Mouse (Mus musculus) hindbrain, embryonic 14.5 days (tissue): ENCODE results near the gene Hsd17b12. TPM values are rescaled to one million over a fixed set of nuclear protein-coding genes. Genes with fewer than 3 reads are reported as not detected.

ENCODE experiments used
- ATAC-seq: fragments of 200-750 bp; cut with Nextera tagmentation; 2 replicates; pipeline ENCODE4 v1.8.0; 2017; ENCODE audit warnings: moderate number of reproducible peaks, mild to moderate bottlenecking, moderate TSS enrichment, moderate library complexity; ENCODE audit not compliant: low FRiP score
- DNase-seq: peaks from one replicate; pipeline ENCODE4 v3.0.0-alpha.2; 2015; ENCODE audit warnings: low spot score
- H3K27ac ChIP-seq: fragments of 300-500 bp; sonication (generic); 2 replicates; pipeline ENCODE4 v1.5.1; 2014; ENCODE audit warnings: mild to moderate bottlenecking, moderate library complexity
- H3K27me3 ChIP-seq: fragments of 300-500 bp; sonication (generic); 2 replicates; pipeline ENCODE4 v1.6.1; 2014; ENCODE audit warnings: mild to moderate bottlenecking, low read length, mixed read lengths; ENCODE audit not compliant: control insufficient read depth, insufficient read depth
- H3K36me3 ChIP-seq: fragments of 300-500 bp; sonication (generic); replicated peaks from 2 replicates; pipeline ENCODE4 v1.6.1; 2014; ENCODE audit not compliant: control insufficient read depth, insufficient read depth
- H3K4me1 ChIP-seq: fragments of 300-500 bp; sonication (generic); replicated peaks from 2 replicates; pipeline ENCODE4 v1.6.1; 2014; ENCODE audit warnings: antibody characterized with exemption, low read length, mixed read lengths; ENCODE audit not compliant: control insufficient read depth, insufficient read depth
- H3K4me2 ChIP-seq: fragments of 300-500 bp; sonication (generic); replicated peaks from 2 replicates; pipeline ENCODE4 v1.6.1; 2014; ENCODE audit warnings: mild to moderate bottlenecking, moderate library complexity
- H3K4me3 ChIP-seq: fragments of 300-500 bp; sonication (generic); replicated peaks from 2 replicates; pipeline ENCODE4 v1.5.1; 2014; ENCODE audit warnings: mild to moderate bottlenecking, low read length
- H3K9ac ChIP-seq: fragments of 300-500 bp; sonication (generic); 2 replicates; pipeline ENCODE4 v1.6.1; 2014
- H3K9me3 ChIP-seq: fragments of 300-500 bp; sonication (generic); 2 replicates; pipeline ENCODE4 v1.6.1; 2016; ENCODE audit warnings: low read length; ENCODE audit not compliant: control insufficient read depth
- WGBS: fragments of 180-500 bp; shearing (Covaris S2); extraction: QIAGEN DNeasy Blood & Tissue Kit; methylation state at CpG from one replicate; pipeline ENCODE4 v1.1.7; 2014; 5-methylcytosine and 5-hydroxymethylcytosine counted together
- polyA plus RNA-seq: library from polyadenylated mRNA; unstranded; fragments of >200 nt; fragmentation: Nextera tagmentation; extraction: Ambion mirVana; gene quantifications from 2 replicates; pipeline ENCODE4 v1.2.1, GENCODE M21; 2014

The Hsd17b12 gene
- polyA plus RNA-seq, 1 experiment from 2014 or later = 136 TPM

DNA sequence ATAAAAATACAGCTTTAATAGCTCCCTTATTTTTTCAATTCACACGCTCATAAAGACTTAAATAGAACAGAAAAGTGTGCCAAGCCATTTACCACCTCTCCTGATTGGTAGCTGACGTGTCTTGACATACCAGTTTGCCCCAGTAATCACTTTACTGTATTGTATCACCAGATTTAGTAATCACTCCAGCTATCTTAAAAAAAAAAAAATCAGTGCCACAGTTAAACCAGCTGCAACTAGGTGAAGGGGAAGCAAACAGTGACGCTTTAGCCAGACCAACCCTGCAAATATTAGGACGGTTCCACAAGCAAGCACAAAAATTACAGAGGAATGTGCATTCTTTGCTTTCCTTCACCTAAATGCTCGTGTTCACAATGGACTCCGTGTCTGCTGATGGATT, 4.4 kb upstream of the Hsd17b12 start:
- no peak overlapping the region for H3K27ac ChIP-seq
- H3K36me3 ChIP-seq = no peaks in the 10 kb centered on the region
- DNase-seq (no peak), ATAC-seq (no peak)
- H3K4me2 ChIP-seq = no peak overlapping the region
- WGBS = 73% methylated on average over 6 of the region's 6 CpGs
- H3K27me3 ChIP-seq = no peaks in the 10 kb centered on the region
- H3K4me1 ChIP-seq = peaks cover 6% of the 10 kb centered on the region; the same call in 1 of the 2 replicates
- H3K4me3 ChIP-seq = no peak overlapping the region
- no peak overlapping the region for H3K9ac ChIP-seq
- H3K9me3 ChIP-seq = no peaks in the 10 kb centered on the region

DNA sequence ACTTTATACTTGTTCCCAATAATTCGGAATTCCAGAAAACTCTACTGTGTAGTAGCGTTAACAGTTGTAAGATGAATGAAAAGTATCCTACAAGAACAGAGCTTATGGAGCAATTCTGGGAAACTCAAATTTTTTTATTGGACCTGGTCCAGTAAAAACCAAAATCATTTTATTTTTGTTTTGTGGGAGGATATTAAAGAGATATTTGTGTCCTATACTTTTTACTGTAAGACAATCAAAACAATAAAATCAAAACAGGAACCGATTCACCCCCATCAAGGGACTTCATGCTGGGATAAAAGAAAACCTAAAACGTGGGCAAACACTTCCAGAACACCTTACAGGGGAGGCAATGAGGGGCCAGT, 738 bp upstream of the Hsd17b12 start:
- Histone ChIP-seq H3K4me2 (peak overlapping the region; percentile 58), H3K9me3 (no peaks in the 10 kb centered on the region), H3K4me3 (peak overlapping the region; percentile 45), H3K9ac (peak overlapping the region; percentile 29; the same call in 1 of the 2 replicates), H3K27ac (peak overlapping the region; percentile 76), H3K4me1 (peaks cover 26% of the 10 kb centered on the region; the same call in 1 of the 2 replicates), H3K36me3 (no peaks in the 10 kb centered on the region), H3K27me3 (no peaks in the 10 kb centered on the region)
- ATAC-seq (no peak), DNase-seq (no peak)
- WGBS = 16% methylated on average over 4 of the region's 4 CpGs

DNA sequence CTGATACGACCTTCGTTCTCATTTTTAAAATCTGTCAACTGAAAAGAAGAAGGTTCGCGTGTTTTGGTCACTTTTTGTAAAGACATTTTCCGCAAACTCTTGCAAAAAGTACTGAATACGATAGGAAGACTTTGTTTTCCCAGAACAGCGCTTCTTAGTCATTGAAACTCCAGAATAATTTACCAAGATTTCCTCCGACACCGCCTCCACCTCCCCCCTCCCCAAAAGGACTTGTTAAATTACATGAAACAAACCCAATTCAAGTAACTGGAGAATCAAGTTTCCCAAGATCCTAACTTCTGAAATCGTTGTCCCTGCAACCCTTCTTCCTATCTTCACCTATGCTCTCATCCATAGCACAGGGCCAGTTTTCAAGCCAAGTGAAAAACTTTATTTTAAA, 713 bp downstream of the Hsd17b12 start:
- peak overlapping the region; percentile 91; the same call in 1 of the 2 replicates for H3K27ac ChIP-seq
- 2% methylated on average over 10 of the region's 10 CpGs for WGBS
- H3K27me3 ChIP-seq = no peaks in the 10 kb centered on the region
- H3K4me2 ChIP-seq = peak overlapping the region; percentile 83
- H3K36me3 ChIP-seq = no peaks in the 10 kb centered on the region
- peaks cover 29% of the 10 kb centered on the region; the same call in 1 of the 2 replicates for H3K4me1 ChIP-seq
- peak overlapping the region; percentile 81 for H3K4me3 ChIP-seq
- H3K9me3 ChIP-seq = no peaks in the 10 kb centered on the region
- DNase-seq = peak; percentile 30
- ATAC-seq = no peak
- peak overlapping the region; percentile 92 for H3K9ac ChIP-seq

DNA sequence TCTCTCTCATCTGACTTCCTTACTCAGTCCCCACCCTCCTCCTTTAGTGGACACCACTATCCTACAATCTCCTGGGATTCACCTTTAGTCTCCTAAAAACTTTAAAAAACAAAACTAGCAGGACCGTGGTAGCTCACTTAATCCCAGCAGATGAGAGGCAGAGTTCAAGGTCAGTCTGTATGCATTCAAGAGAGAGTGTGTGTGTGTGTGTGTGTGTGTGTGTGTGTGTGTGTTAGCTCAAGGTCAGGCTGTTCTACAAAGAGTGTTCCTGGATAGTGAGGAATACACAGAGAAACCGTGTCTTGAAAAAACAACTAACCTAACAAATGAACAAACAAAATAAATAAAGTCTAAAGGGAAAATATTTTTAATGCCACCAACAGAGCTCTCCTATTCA, 12.6 kb downstream of the Hsd17b12 start:
- Histone ChIP-seq H3K4me1 (no peaks in the 10 kb centered on the region), H3K27ac (no peak overlapping the region), H3K4me3 (no peak overlapping the region), H3K9me3 (no peaks in the 10 kb centered on the region), H3K36me3 (no peaks in the 10 kb centered on the region), H3K9ac (no peak overlapping the region), H3K27me3 (no peaks in the 10 kb centered on the region), H3K4me2 (no peak overlapping the region)
- 80% methylated on average over 2 of the region's 2 CpGs for WGBS
- ATAC-seq (no peak), DNase-seq (no peak)

DNA sequence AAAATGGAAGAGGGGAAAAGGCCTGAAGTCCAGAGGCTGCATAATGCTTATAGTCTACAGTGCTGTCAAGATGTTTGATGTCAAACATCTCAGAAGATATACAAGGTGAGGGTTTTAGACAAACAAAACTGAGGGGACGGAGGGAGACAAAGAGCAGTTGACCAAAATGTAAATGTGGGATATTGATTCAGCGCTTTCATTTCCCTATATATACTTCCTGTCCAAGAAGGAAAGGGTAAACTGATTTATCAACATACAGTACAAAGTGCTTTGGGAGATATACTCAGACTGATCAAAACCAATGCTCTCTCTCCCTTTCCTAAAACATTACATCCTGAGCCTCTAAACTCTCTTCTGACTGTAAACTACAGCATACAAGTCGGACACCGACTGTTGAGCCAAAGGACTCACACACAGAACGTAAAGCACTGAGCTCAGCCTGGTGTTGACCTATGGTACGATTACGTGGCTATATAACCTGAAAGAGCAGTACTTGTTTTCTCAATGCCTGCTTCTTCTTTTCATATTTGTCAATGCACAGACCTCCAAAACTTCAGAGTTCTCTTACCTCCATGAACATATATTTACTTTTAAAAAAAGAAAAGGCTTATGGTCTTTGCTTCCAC, 13.1 kb downstream of the Hsd17b12 start:
- Histone ChIP-seq H3K4me1 (no peaks in the 10 kb centered on the region), H3K4me3 (no peak overlapping the region), H3K27me3 (no peaks in the 10 kb centered on the region), H3K9ac (no peak overlapping the region), H3K27ac (no peak overlapping the region), H3K36me3 (no peaks in the 10 kb centered on the region), H3K9me3 (no peaks in the 10 kb centered on the region), H3K4me2 (no peak overlapping the region)
- no peak for ATAC-seq
- WGBS = 96% methylated on average over 7 of the region's 7 CpGs
- DNase-seq = no peak

DNA sequence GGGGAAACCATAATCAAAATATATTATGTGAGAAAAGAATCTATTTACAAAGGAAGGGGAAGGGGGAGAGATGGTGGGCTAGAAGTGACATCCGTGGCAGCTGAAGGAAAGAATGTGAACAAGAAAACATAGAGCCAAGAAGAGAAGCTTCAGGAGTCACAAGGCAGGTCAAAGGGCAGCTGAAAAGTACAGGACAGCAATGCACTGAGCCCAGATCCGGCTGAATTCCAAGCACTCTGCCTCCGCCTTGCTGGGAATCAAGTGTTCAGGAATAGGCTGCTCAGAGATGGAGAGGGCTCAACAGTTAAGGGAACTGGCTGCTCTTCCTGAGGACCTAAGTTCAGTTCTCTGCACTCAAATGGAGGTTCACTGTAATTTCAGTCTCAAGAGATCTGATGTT, 16.5 kb downstream of the Hsd17b12 start:
- 68% methylated on average over 3 of the region's 3 CpGs for WGBS
- no peak overlapping the region for H3K4me2 ChIP-seq

DNA sequence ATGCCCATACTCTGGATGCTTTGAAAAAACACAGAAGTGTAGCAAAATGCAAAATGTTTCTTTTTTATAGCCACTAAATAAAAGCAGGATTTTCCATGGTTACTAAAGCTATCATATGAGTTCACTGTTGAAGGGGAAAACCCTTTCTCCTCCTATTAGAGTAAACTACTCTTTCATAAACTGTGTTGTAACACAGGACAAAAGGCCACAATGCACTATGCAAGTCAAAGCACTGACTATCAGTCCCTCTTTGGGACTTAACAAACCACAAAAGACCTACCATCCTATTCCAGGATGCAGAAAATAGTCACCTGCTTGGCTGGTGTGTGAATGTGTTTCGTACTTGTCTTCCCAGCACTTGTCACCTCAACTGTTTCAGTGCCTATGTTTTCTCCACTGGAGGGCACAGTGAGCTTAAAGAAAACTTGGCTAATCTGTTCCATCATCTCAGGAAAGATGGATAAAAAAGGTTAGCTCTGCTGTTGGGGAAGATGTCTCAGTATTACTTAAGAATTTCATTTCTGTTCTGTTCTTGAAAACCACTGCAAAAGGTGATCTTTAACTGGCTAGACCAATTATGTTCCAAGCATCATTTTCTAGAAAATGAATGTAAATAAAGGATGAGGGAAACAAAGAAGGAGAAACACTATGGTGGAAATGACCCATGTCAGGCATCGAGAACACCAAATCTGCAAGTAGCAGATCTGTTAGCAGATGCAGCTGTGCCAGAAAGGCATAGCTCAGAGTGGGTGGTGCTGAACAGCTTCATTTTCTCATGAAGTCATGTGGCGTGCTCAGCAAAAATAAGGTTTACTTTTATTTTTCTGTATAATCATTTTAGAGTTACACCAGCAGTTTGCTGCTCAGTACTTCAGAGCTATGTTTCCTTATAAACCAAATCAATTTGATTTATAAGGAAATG, 19.0 kb downstream of the Hsd17b12 start:
- WGBS = 85% methylated on average over 3 of the region's 3 CpGs
- no peak for ATAC-seq

More for the DNA sequence above, 16.5 kb downstream of the Hsd17b12 start:
- no peak overlapping the region for H3K9ac ChIP-seq
- no peak overlapping the region for H3K4me3 ChIP-seq
- no peak overlapping the region for H3K27ac ChIP-seq
- no peaks in the 10 kb centered on the region for H3K36me3 ChIP-seq
- no peaks in the 10 kb centered on the region for H3K4me1 ChIP-seq
- ATAC-seq (no peak), DNase-seq (no peak)
- H3K9me3 ChIP-seq = no peaks in the 10 kb centered on the region
- no peaks in the 10 kb centered on the region for H3K27me3 ChIP-seq

DNA sequence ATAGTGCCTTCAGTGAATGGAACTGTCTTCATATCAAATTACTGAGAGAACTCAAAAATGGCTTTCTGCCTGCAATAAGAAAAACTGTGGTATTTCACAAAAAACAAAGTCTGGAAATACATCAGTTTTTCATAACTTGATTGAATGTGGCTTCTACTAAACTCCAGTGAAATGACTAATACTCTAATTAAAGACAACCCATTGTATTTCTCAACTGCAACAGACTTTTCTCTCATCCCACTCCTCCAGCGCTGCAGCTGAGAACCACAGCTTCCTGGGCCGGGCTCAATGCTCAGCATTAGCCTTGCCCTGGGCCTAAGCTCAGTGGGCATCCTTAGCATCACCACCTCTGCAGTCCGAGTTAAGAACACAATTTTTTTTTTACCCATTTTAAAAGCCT, 20.9 kb downstream of the Hsd17b12 start:
- Histone ChIP-seq H3K27ac (no peak overlapping the region), H3K4me3 (no peak overlapping the region), H3K4me1 (no peaks in the 10 kb centered on the region), H3K36me3 (no peaks in the 10 kb centered on the region), H3K9me3 (no peaks in the 10 kb centered on the region), H3K4me2 (no peak overlapping the region), H3K27me3 (no peaks in the 10 kb centered on the region), H3K9ac (no peak overlapping the region)
- DNase-seq (no peak), ATAC-seq (no peak)
- WGBS = 91% methylated on average over 3 of the region's 3 CpGs

More for the DNA sequence above, 19.0 kb downstream of the Hsd17b12 start:
- DNase-seq = no peak
- H3K9me3 ChIP-seq = no peaks in the 10 kb centered on the region
- no peak overlapping the region for H3K4me3 ChIP-seq
- no peaks in the 10 kb centered on the region for H3K27me3 ChIP-seq
- H3K36me3 ChIP-seq = no peaks in the 10 kb centered on the region
- H3K4me2 ChIP-seq = no peak overlapping the region
- no peak overlapping the region for H3K27ac ChIP-seq
- no peaks in the 10 kb centered on the region for H3K4me1 ChIP-seq
- no peak overlapping the region for H3K9ac ChIP-seq

DNA sequence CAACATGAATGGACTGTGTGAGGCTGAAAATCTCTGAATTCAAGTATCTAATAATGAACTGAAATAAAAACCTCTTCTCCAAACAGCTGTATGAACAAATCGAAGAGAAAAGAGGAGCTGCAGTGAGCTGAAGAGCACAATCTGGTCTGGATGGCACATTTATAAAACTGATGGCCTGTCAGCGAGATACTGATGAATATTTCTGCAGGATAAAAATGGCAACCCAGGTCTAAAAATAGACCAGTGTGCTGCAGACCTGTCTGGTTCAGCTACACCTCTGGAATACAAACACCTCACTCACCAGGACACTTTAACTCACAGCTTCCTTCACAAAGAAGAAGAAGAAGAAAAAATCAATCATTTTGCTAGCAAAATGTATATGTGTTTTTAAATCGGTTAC, 29.3 kb downstream of the Hsd17b12 start:
- Histone ChIP-seq H3K27me3 (no peaks in the 10 kb centered on the region), H3K9ac (peak overlapping the region; percentile 28; the same call in 1 of the 2 replicates), H3K9me3 (no peaks in the 10 kb centered on the region), H3K4me2 (no peak overlapping the region; the same call in 1 of the 2 replicates), H3K27ac (peak overlapping the region; percentile 84), H3K4me3 (no peak overlapping the region), H3K4me1 (peaks cover 15% of the 10 kb centered on the region), H3K36me3 (no peaks in the 10 kb centered on the region)
- ATAC-seq (no peak), DNase-seq (no peak)
- 64% methylated on average over 3 of the region's 3 CpGs for WGBS
